Mouse (Mus musculus) midbrain, embryonic 15.5 days (tissue): ENCODE measurements around the gene Naip1. TPM values are rescaled to one million over a fixed set of nuclear protein-coding genes. Genes with fewer than 3 reads are reported as not detected.
"Not testable (repeated sequence)": the region's sequence is repeated elsewhere in the genome, so short reads cannot be mapped to it uniquely, and the experiment has no call there.

ENCODE experiments used
- ATAC-seq: fragments of 200-750 bp; cut with Nextera tagmentation; replicated peaks from 2 replicates; pipeline ENCODE4 v1.8.0; 2017; ENCODE audit warnings: moderate TSS enrichment
- H3K27ac ChIP-seq: fragments of 300-500 bp; sonication (generic); 2 replicates; pipeline ENCODE4 v1.5.1; 2015; ENCODE audit warnings: mild to moderate bottlenecking, inconsistent platforms
- H3K27me3 ChIP-seq: fragments of 300-500 bp; sonication (generic); replicated peaks from 2 replicates; pipeline ENCODE4 v1.6.1; 2015; ENCODE audit warnings: inconsistent platforms
- H3K36me3 ChIP-seq: fragments of 300-500 bp; sonication (generic); replicated peaks from 2 replicates; pipeline ENCODE4 v1.6.1; 2015; ENCODE audit warnings: inconsistent platforms
- H3K4me1 ChIP-seq: fragments of 300-500 bp; sonication (generic); 2 replicates; pipeline ENCODE4 v1.6.1; 2015; ENCODE audit warnings: inconsistent platforms
- H3K4me2 ChIP-seq: fragments of 300-500 bp; sonication (generic); 2 replicates; pipeline ENCODE4 v1.6.1; 2015; ENCODE audit warnings: inconsistent platforms, mild to moderate bottlenecking, moderate library complexity
- H3K4me3 ChIP-seq: fragments of 300-500 bp; sonication (generic); 2 replicates; pipeline ENCODE4 v1.5.1; 2015; ENCODE audit warnings: mild to moderate bottlenecking, inconsistent platforms
- H3K9ac ChIP-seq: fragments of 300-500 bp; sonication (generic); 2 replicates; pipeline ENCODE4 v1.6.1; 2015; ENCODE audit warnings: mild to moderate bottlenecking, inconsistent platforms
- H3K9me3 ChIP-seq: fragments of 300-500 bp; sonication (generic); 2 replicates; pipeline ENCODE4 v1.6.1; 2016; ENCODE audit warnings: inconsistent platforms
- WGBS: fragments of 180-500 bp; shearing (Covaris S2); methylation state at CpG from one replicate; pipeline ENCODE4 v1.1.7; 2015; ENCODE audit warnings: mixed read lengths; 5-methylcytosine and 5-hydroxymethylcytosine counted together
- polyA plus RNA-seq: library from polyadenylated mRNA; unstranded; fragments of >200 nt; fragmentation: Nextera tagmentation; extraction: Ambion mirVana; gene quantifications from 2 replicates; pipeline ENCODE4 v1.2.1, GENCODE M21; 2015

The Naip1 gene
- 0.10 TPM in 1 of 2 replicates, not detected in the other for polyA plus RNA-seq

- not testable (repeated sequence) for H3K9ac ChIP-seq, H3K4me3 ChIP-seq, H3K27me3 ChIP-seq, H3K9me3 ChIP-seq, ATAC-seq, H3K4me1 ChIP-seq, H3K4me2 ChIP-seq, H3K36me3 ChIP-seq, H3K27ac ChIP-seq
- 82% methylated on average over 8 of the region's 8 CpGs for WGBS
Measured at GRCm38 (mm10) chr13:100452415-100453127, at the start of gene Naip1. Gene Naip1, minus strand, starts transcription at chr13:100452869.

DNA sequence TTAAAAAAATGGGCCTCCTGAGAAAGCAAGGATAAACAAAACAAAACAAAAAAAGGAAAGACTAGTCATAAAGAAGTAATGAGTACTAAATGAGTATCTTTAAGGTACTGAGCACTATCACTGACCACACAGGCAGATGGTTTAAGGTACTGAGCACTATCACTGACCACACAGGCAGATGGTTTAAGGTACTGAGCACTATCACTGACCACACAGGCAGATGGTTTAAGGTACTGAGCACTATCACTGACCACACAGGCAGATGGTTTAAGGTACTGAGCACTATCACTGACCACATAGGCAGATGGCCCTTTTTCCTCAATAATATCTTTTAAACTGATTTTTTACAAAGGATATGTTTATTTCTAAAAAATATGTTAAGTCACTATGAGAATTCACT lies 47.0 kb upstream of the Naip1 start:
- not testable (repeated sequence) for H3K36me3 ChIP-seq, ATAC-seq, H3K4me3 ChIP-seq, H3K9ac ChIP-seq, H3K27me3 ChIP-seq, H3K9me3 ChIP-seq, H3K4me2 ChIP-seq, H3K4me1 ChIP-seq, H3K27ac ChIP-seq

- Histone ChIP-seq H3K4me3 (no peak overlapping the region), H3K27me3 (no peaks in the 10 kb centered on the region), H3K9ac (no peak overlapping the region), H3K27ac (no peak overlapping the region), H3K36me3 (no peaks in the 10 kb centered on the region), H3K4me2 (no peak overlapping the region), H3K4me1 (peaks cover 13% of the 10 kb centered on the region), H3K9me3 (no peaks in the 10 kb centered on the region)
- no peak for ATAC-seq
- WGBS, result 86% methylated on average over 4 of the region's 4 CpGs
Measured at GRCm38 (mm10) chr13:100495337-100495736, 42.7 kb upstream of the Naip1 start.

- not testable (repeated sequence) for H3K4me3 ChIP-seq, H3K27me3 ChIP-seq, H3K9me3 ChIP-seq, H3K36me3 ChIP-seq, H3K4me2 ChIP-seq, H3K9ac ChIP-seq, ATAC-seq, H3K27ac ChIP-seq
- WGBS, result 65% methylated on average over 8 of the region's 8 CpGs
- H3K4me1 ChIP-seq, result peaks cover 13% of the 10 kb centered on the region
Measured at GRCm38 (mm10) chr13:100494370-100494769, 41.7 kb upstream of the Naip1 start.

GRCm38 (mm10) chr13:100493313-100493712 lies 40.6 kb upstream of the Naip1 start:
- ATAC-seq, result no peak; the same call in 1 of the 2 replicates
- Histone ChIP-seq H3K36me3 (peaks cover 7% of the 10 kb centered on the region; the same call in 1 of the 2 replicates), H3K27me3 (no peaks in the 10 kb centered on the region)

DNA sequence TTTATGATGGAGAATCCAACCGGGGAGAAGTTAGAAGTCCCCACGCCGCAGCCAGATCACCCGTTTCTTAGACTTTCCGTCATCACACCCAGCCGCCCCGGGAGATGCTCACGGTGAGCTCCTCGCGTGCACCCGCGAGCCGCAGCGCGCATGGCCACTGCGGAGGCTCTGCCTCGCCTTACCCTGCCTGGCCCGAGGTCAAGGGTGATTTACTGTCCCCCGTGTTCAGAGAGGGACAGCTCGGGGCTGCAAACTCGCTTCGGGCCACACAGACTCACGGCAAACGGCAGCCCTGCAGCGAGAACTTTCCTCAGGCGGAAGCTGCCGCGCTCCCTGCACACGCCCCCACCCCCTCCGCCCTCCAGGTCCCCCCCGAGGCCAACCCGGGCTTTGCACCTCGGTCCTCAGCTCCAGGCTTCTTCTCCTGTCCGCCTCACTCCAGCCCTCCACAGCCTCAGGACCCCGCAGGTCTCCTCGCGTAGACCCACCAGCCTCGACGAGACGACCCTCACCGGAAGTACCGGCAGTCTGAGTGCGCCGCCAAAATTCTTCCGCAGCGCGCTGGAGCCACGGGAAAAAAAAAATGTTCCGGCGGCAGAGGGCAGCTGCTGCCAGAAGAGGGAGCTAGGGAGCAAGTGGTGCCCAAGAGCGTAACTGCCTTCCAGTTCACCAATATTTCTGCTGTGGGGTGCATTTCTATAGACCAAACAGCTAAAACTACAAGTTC lies 39.6 kb upstream of the Naip1 start, which contains the start of gene Gtf2h2:
Gene Gtf2h2, minus strand, starts transcription at position 519 of the 727 bp plus-strand sequence.
- under 1% methylated on average over 51 of the region's 51 CpGs for WGBS
- Histone ChIP-seq H3K4me1 (peaks cover 13% of the 10 kb centered on the region), H3K27me3 (no peaks in the 10 kb centered on the region), H3K4me2 (peak within 1 kb of the TSS; percentile 73), H3K36me3 (peaks cover 13% of the 10 kb centered on the region), H3K27ac (peak within 1 kb of the TSS; percentile 90), H3K9me3 (no peaks in the 10 kb centered on the region), H3K9ac (peak within 1 kb of the TSS; percentile 95), H3K4me3 (peak within 1 kb of the TSS; percentile 100)
- ATAC-seq, result peak; percentile 94

More at GRCm38 (mm10) chr13:100493313-100493712, 40.6 kb upstream of the Naip1 start:
- WGBS, result 82% methylated on average over 8 of the region's 8 CpGs
- no peak overlapping the region for H3K9ac ChIP-seq
- no peak overlapping the region for H3K27ac ChIP-seq
- no peaks in the 10 kb centered on the region for H3K9me3 ChIP-seq
- H3K4me1 ChIP-seq, result peaks cover 13% of the 10 kb centered on the region
- H3K4me2 ChIP-seq, result no peak overlapping the region
- H3K4me3 ChIP-seq, result no peak overlapping the region

DNA sequence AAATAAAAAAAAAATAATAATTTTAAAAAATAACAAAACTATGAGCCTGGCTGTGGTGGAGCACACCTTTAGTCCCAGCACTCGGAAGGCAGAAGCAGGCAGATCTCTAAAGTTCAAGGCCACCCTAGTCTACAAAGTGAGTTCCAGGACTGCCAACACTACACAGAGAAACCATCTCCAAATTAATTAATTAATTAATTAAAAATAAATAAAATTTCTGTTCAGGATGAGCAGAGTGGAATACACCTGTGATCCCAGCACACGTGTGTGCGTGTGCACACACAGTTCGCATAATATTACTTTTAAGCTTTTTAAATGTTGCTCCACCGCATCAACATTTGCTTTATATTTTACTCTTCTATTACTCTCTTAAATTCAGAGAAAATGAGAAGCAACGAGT lies 39.0 kb upstream of the Naip1 start:
- peak; percentile 18 for ATAC-seq
- peaks cover 19% of the 10 kb centered on the region for H3K36me3 ChIP-seq
- peak overlapping the region; percentile 90; the same call in 1 of the 2 replicates for H3K27ac ChIP-seq
- no peaks in the 10 kb centered on the region for H3K9me3 ChIP-seq
- WGBS, result 14% methylated on average over 6 of the region's 6 CpGs
- no peaks in the 10 kb centered on the region for H3K27me3 ChIP-seq
- peak overlapping the region; percentile 100 for H3K4me3 ChIP-seq
- peak overlapping the region; percentile 95 for H3K9ac ChIP-seq
- peak overlapping the region; percentile 73 for H3K4me2 ChIP-seq
- H3K4me1 ChIP-seq, result peaks cover 13% of the 10 kb centered on the region

- peaks cover 22% of the 10 kb centered on the region for H3K36me3 ChIP-seq
- no peak for ATAC-seq
- H3K27ac ChIP-seq, result no peak overlapping the region
- no peak overlapping the region for H3K4me2 ChIP-seq
- no peaks in the 10 kb centered on the region for H3K27me3 ChIP-seq
- 91% methylated on average over 5 of the region's 5 CpGs for WGBS
- no peak overlapping the region for H3K9ac ChIP-seq
- H3K9me3 ChIP-seq, result no peaks in the 10 kb centered on the region
- H3K4me1 ChIP-seq, result peaks cover 13% of the 10 kb centered on the region
- no peak overlapping the region for H3K4me3 ChIP-seq
Measured at GRCm38 (mm10) chr13:100490424-100490823, 37.8 kb upstream of the Naip1 start.

DNA sequence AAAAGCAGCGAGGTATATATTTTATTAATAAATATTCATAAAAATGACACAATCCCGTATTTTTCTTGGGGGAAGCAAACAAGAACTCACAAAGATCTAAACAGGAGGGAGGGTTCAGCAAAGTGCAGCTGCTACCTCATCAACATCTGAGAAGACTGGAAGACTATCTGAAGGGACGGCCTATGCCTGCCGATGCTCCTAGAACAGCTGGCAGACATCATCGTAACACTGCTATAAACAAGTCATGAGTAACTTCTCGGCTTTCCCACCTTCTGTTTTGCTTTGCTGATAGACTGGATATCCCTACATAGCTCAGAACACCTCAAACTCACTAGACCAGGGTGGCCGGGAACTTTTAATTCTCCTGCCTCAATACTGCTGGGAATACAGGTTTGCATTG lies 30.9 kb upstream of the Naip1 start:
- WGBS, result 95% methylated on average over 7 of the region's 7 CpGs
- Histone ChIP-seq H3K4me1 (no peaks in the 10 kb centered on the region), H3K4me3 (no peak overlapping the region), H3K4me2 (no peak overlapping the region), H3K27me3 (no peaks in the 10 kb centered on the region), H3K9ac (no peak overlapping the region), H3K9me3 (no peaks in the 10 kb centered on the region), H3K36me3 (peaks cover 27% of the 10 kb centered on the region), H3K27ac (no peak overlapping the region)
- no peak for ATAC-seq

DNA sequence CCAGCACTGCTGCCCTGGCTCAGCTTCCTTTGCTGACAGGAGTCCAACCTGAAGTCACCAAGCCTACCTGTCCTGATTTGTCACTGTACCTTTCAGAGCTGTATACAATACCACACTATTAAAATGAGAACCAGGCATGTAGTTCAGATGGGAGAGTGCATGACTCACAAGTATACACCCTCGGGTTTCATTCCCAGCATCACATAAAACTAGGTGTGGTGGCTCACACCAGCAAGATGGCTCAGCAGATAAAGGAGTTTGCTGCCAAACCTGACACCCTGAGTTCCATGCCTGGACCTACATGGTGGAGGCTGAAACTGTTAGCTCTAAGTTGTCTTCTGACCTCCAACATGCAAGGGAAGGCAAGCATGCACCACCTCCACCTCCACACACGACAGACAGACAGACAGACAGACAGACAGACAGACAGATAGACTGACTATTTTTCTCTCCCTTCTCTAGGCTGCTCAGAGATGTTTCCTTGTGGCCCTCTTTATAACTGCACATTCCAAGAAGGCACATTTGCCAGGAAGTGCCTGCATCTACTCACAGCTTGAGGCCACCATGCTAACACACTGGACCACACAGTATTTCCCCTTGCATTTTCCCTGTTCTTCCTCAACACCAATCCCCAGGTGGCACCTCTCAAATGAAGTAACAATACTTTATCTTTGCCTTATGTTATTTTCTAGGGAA lies 11.0 kb upstream of the Naip1 start:
- Histone ChIP-seq H3K9ac (no peak overlapping the region), H3K36me3 (peaks cover 40% of the 10 kb centered on the region), H3K4me2 (no peak overlapping the region), H3K27ac (no peak overlapping the region), H3K4me1 (no peaks in the 10 kb centered on the region), H3K9me3 (no peaks in the 10 kb centered on the region; the same call in 1 of the 2 replicates), H3K27me3 (no peaks in the 10 kb centered on the region), H3K4me3 (no peak overlapping the region)
- ATAC-seq, result no peak
- 91% methylated on average over 2 of the region's 2 CpGs for WGBS

DNA sequence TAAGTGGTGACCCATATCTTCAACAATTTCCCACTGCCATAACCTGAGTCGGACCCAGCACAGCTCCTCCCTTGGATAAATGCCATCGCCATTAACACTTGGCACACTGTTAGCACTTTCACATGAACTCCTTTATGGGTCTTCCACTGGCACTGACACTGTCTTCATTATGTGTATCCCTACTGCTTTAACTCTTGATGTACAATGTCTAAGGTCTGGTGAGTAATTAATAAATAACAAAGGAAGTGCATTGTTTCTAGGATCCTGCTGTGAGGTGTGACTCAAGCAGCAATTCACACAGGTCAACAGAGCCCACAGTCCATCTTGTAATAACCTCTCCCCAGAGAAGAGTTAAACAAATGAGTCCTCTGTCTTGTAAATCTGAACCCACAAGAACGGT lies 8.7 kb upstream of the Naip1 start:
- no peak for ATAC-seq
- no peak overlapping the region for H3K4me2 ChIP-seq
- H3K27ac ChIP-seq, result no peak overlapping the region
- H3K9ac ChIP-seq, result no peak overlapping the region
- no peaks in the 10 kb centered on the region for H3K9me3 ChIP-seq
- no peaks in the 10 kb centered on the region for H3K4me1 ChIP-seq
- no peak overlapping the region for H3K4me3 ChIP-seq
- 84% methylated on average over 3 of the region's 3 CpGs for WGBS
- H3K36me3 ChIP-seq, result peaks cover 20% of the 10 kb centered on the region
- H3K27me3 ChIP-seq, result no peaks in the 10 kb centered on the region

DNA sequence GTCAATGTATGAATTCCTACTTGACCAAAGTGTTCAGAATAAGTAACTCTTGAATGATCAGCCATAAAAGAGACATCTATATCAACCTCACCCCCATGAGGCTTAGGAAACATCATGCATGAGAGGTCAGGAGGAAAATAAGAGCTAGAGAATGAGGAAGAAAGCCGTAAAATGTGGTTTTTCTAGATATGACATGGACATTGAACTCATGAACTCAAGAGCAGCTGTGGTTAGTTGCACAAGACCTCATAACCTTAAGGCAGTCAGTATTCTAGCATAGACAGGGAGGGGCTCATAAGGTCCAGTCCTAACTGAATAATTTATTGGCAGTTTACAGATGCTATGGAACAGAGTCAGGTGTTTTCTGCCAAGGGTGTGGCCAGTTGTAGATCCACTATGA lies 3.2 kb downstream of the Naip1 start:
- Histone ChIP-seq H3K4me3 (no peak overlapping the region), H3K36me3 (no peaks in the 10 kb centered on the region), H3K4me1 (no peaks in the 10 kb centered on the region), H3K4me2 (no peak overlapping the region), H3K9ac (no peak overlapping the region), H3K9me3 (no peaks in the 10 kb centered on the region), H3K27me3 (no peaks in the 10 kb centered on the region), H3K27ac (no peak overlapping the region)
- no peak for ATAC-seq
- 91% methylated on average over 1 of the region's 1 CpGs for WGBS
